In the genomic region with DNA sequence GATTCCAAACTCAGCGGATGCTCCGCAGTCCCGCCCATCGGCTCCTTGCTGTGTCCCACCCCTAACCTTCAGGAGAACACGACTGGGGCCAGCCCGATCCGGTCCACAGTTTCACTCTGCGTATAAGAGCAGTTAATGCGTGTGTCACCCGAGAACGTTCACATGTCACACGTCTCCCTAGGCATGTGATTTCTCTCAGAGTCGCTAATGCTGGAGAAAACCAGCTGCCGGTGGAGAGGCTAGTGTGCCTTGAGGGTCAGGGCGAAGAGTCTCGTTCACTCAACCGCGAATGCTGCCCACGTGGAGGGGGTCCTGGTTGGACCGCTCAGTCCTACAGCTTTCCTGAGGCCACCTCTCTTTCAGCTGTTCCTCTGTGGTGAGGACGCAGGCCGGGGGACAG, we compare ENCODE assay signal across 9 mouse cellular contexts. TPM values are rescaled to one million over a fixed set of nuclear protein-coding genes. Genes with fewer than 3 reads are reported as not detected.
DNase-seq lines count a peak whose midpoint lies in the region; ATAC-seq and TF ChIP-seq lines count a peak whose summit lies in the region.
"Had no signal": no experiment of that assay in that cellular context is flagged by ENCODE, and none has a peak within 500 bp of the region (broad histone marks: within the 10 kb centered on the region; RNA-seq: fewer than 3 reads in every experiment).

No protein-coding gene starts in this region.

- WGBS in forebrain, embryonic 13.5 days = 11% methylated on average over 22 of the region's 22 CpGs
- 8% methylated on average over 22 of the region's 22 CpGs for WGBS in hindbrain, embryonic 16.5 days
- WGBS in liver, postnatal 0 days (ENCODE audit: insufficient replicate concordance) = 28% methylated on average over 22 of the region's 22 CpGs
- WGBS in stomach, embryonic 14.5 days = 8% methylated on average over 22 of the region's 22 CpGs

- H3K9me3 ChIP-seq in forebrain, embryonic 13.5 days (replicated peaks) = no peaks in the 10 kb centered on the region
- no peaks in the 10 kb centered on the region for H3K9me3 ChIP-seq in hindbrain, embryonic 16.5 days (ENCODE audit: control insufficient read depth, low read length)
- no peaks in the 10 kb centered on the region for H3K9me3 ChIP-seq in liver, postnatal 0 days (ENCODE audit: low read length)
- no peaks in the 10 kb centered on the region for H3K9me3 ChIP-seq in stomach, embryonic 14.5 days (ENCODE audit: control insufficient read depth, low read depth, low read length)

- H3K9ac ChIP-seq in forebrain, embryonic 13.5 days = 0 out of 2 replicates have a peak overlapping the region, but pooled peaks have one; percentile 14
- peak overlapping the region; percentile 40 for H3K9ac ChIP-seq in hindbrain, embryonic 16.5 days (ENCODE audit: low read depth, low read length)
- H3K9ac ChIP-seq in liver, postnatal 0 days (replicated peaks) = no peak overlapping the region
- H3K9ac ChIP-seq in stomach, embryonic 14.5 days (replicated peaks; ENCODE audit: low read depth, low read length) = no peak overlapping the region

- no peaks in the 10 kb centered on the region for H3K27me3 ChIP-seq in forebrain, embryonic 13.5 days
- no peaks in the 10 kb centered on the region for H3K27me3 ChIP-seq in hindbrain, embryonic 16.5 days (replicated peaks; ENCODE audit: control insufficient read depth, insufficient read depth, low read length)
- H3K27me3 ChIP-seq in liver, postnatal 0 days (ENCODE audit: insufficient read depth, low read length) = 0 out of 2 replicates have a peak, but pooled peaks cover 5% of the 10 kb centered on the region
- H3K27me3 ChIP-seq in stomach, embryonic 14.5 days (ENCODE audit: control insufficient read depth, insufficient read depth, low read length) = no peaks in the 10 kb centered on the region

- H3K27ac ChIP-seq in forebrain, embryonic 13.5 days = no peak overlapping the region
- 0 out of 2 replicates have a peak overlapping the region, but pooled peaks have one; percentile 25 for H3K27ac ChIP-seq in hindbrain, embryonic 16.5 days (ENCODE audit: low read depth, low read length)
- 0 out of 2 replicates have a peak overlapping the region, but pooled peaks have one; percentile 55 for H3K27ac ChIP-seq in liver, postnatal 0 days (ENCODE audit: low read depth)
- H3K27ac ChIP-seq in stomach, embryonic 14.5 days (ENCODE audit: low read length) = peak overlapping the region; percentile 76
- H3K27ac ChIP-seq: macrophage had no signal

- no peak for TF ChIP-seq CTCF in liver, postnatal 0 days (IDR thresholded peaks at IDR 0.05; ENCODE audit: low read depth)

- TF ChIP-seq EP300 in liver, postnatal 0 days (IDR thresholded peaks at IDR 0.05; ENCODE audit: low read depth) = no peak

- H3K4me1 ChIP-seq in forebrain, embryonic 13.5 days = peaks cover 12% of the 10 kb centered on the region
- no peaks in the 10 kb centered on the region; the same call in 1 of the 2 replicates for H3K4me1 ChIP-seq in hindbrain, embryonic 16.5 days (ENCODE audit: control insufficient read depth, insufficient read depth, low read depth, low read length)
- H3K4me1 ChIP-seq in liver, postnatal 0 days (ENCODE audit: insufficient read depth) = peaks cover 15% of the 10 kb centered on the region
- H3K4me1 ChIP-seq in stomach, embryonic 14.5 days (ENCODE audit: control insufficient read depth, insufficient read depth, low read length) = peaks cover 11% of the 10 kb centered on the region

- no peak for ATAC-seq in forebrain, embryonic 13.5 days
- no peak for ATAC-seq in hindbrain, embryonic 16.5 days
- ATAC-seq in liver, postnatal 0 days = peak; percentile 7; the same call in 1 of the 2 replicates
- ATAC-seq in stomach, embryonic 14.5 days (ENCODE audit: insufficient number of reproducible peaks, insufficient read depth, low FRiP score, low read depth) = no peak

- H3K4me2 ChIP-seq in forebrain, embryonic 13.5 days = peak overlapping the region; percentile 24
- H3K4me2 ChIP-seq in hindbrain, embryonic 16.5 days (ENCODE audit: low read length) = peak overlapping the region; percentile 38
- H3K4me2 ChIP-seq in liver, postnatal 0 days (ENCODE audit: low read depth, low read length) = peak overlapping the region; percentile 18; the same call in 1 of the 2 replicates
- H3K4me2 ChIP-seq in stomach, embryonic 14.5 days (replicated peaks; ENCODE audit: low read depth, low read length) = peak overlapping the region; percentile 29

- DNase-seq in R1 (ENCODE audit: low read depth, low spot score) = peak; percentile 96
- no peak for DNase-seq in liver, postnatal 0 days
- no peak for DNase-seq in layer of hippocampus, adult 9-10 months (ENCODE audit: low spot score)
- DNase-seq in layer of hippocampus, adult 11-12 months (ENCODE audit: low spot score) = no peak
- no peak for DNase-seq in layer of hippocampus, adult 18-20 months (ENCODE audit: low spot score in 2 of 2)

- H3K4me3 ChIP-seq in forebrain, embryonic 13.5 days = no peak overlapping the region
- no peak overlapping the region for H3K4me3 ChIP-seq in hindbrain, embryonic 16.5 days (ENCODE audit: low read length)
- no peak overlapping the region for H3K4me3 ChIP-seq in liver, postnatal 0 days (ENCODE audit: low read depth, low read length)
- no peak overlapping the region for H3K4me3 ChIP-seq in stomach, embryonic 14.5 days (ENCODE audit: low read depth, low read length)

- H3K36me3 ChIP-seq in forebrain, embryonic 13.5 days (ENCODE audit: poor library complexity, severe bottlenecking) = no peaks in the 10 kb centered on the region
- no peaks in the 10 kb centered on the region for H3K36me3 ChIP-seq in hindbrain, embryonic 16.5 days (ENCODE audit: control insufficient read depth, insufficient read depth, low read length)
- H3K36me3 ChIP-seq in liver, postnatal 0 days (replicated peaks; ENCODE audit: insufficient read depth, low read length) = no peaks in the 10 kb centered on the region
- H3K36me3 ChIP-seq in stomach, embryonic 14.5 days (ENCODE audit: control insufficient read depth, insufficient read depth, low read length) = no peaks in the 10 kb centered on the region

RNA-seq across cellular contexts. Expression of a gene that starts 23.1 kb away (rescaled TPM):
- 60.3 and 62.1 TPM in 2 replicates for polyA plus RNA-seq in forebrain, embryonic 13.5 days (2015; fragmentation: Nextera tagmentation; extraction: Ambion mirVana)
- polyA plus RNA-seq in hindbrain, embryonic 16.5 days (2015; fragmentation: Nextera tagmentation; extraction: Ambion mirVana) = 53.9 and 63.4 TPM in 2 replicates
- 8.2 and 9.2 TPM in 2 replicates for polyA plus RNA-seq in liver, postnatal 0 days (2015; fragmentation: Nextera tagmentation; extraction: Ambion mirVana)
- 41.1 and 42.7 TPM in 2 replicates for polyA plus RNA-seq in stomach, embryonic 14.5 days (2014; fragmentation: Nextera tagmentation; extraction: Ambion mirVana)
- 100 to 1,000 TPM; 235 to 245 TPM for total RNA-seq in layer of hippocampus, adult 18-20 months (2021)

Comparison
In these comparisons a context has a peak if more than half of its experiments do, and no peak if none do; other contexts are left out.
1. H3K9ac ChIP-seq: peak in forebrain, embryonic 13.5 days (single experiment) and hindbrain, embryonic 16.5 days (single experiment); none in liver, postnatal 0 days (single experiment) and stomach, embryonic 14.5 days (single experiment).
2. Peak in every context shown above with its lines, with median percentiles within 50 percentile points of each other: H3K4me2 ChIP-seq.